Mouse (Mus musculus): ENCODE data around the gene Kcnj12. TPM values are rescaled to one million over a fixed set of nuclear protein-coding genes. Genes with fewer than 3 reads are reported as not detected.
A peak's percentile ranks its signal among the peaks of the same experiment; 100 is the strongest.

Kcnj12 gene
- polyA plus RNA-seq, 1 experiment from 2014 or later: 0.61 TPM

- no peak for ATAC-seq
- no peak for DNase-seq (ENCODE audit: low spot score)
- no peak for TF ChIP-seq EP300 (IDR thresholded peaks at IDR 0.05)
- TF ChIP-seq CTCF (IDR thresholded peaks at IDR 0.05): no peak
- Histone ChIP-seq H3K4me2 (replicated peaks; ENCODE audit: low read depth, low read length) (no peak overlapping the region), H3K4me3 (ENCODE audit: low read depth, low read length) (no peak overlapping the region), H3K9ac (replicated peaks; ENCODE audit: low read depth) (no peak overlapping the region), H3K9me3 (ENCODE audit: low read length) (no peaks in the 10 kb centered on the region), H3K27me3 (replicated peaks; ENCODE audit: insufficient read depth, low read length) (no peaks in the 10 kb centered on the region), H3K27ac (ENCODE audit: low read length) (no peak overlapping the region), H3K4me1 (ENCODE audit: insufficient read depth, low read depth, low read length) (no peaks in the 10 kb centered on the region), H3K36me3 (ENCODE audit: insufficient read depth, low read length) (no peaks in the 10 kb centered on the region)
- 68% methylated on average over 5 of the region's 5 CpGs for WGBS
Measured at GRCm38 (mm10) chr11:61004781-61005180, 17.6 kb upstream of the Kcnj12 start.

- Histone ChIP-seq H3K9me3 (ENCODE audit: low read length) (no peaks in the 10 kb centered on the region), H3K4me1 (ENCODE audit: insufficient read depth, low read depth, low read length) (no peaks in the 10 kb centered on the region), H3K27ac (ENCODE audit: low read length) (no peak overlapping the region), H3K4me2 (replicated peaks; ENCODE audit: low read depth, low read length) (no peak overlapping the region), H3K9ac (replicated peaks; ENCODE audit: low read depth) (no peak overlapping the region), H3K27me3 (replicated peaks; ENCODE audit: insufficient read depth, low read length) (no peaks in the 10 kb centered on the region), H3K36me3 (ENCODE audit: insufficient read depth, low read length) (no peaks in the 10 kb centered on the region), H3K4me3 (ENCODE audit: low read depth, low read length) (no peak overlapping the region)
- ATAC-seq (peak; percentile 35; the same call in 1 of the 2 replicates), DNase-seq (ENCODE audit: low spot score) (peak; percentile 19)
- 31% methylated on average over 6 of the region's 6 CpGs for WGBS
- TF ChIP-seq EP300 (IDR thresholded peaks at IDR 0.05) (no peak), CTCF (IDR thresholded peaks at IDR 0.05) (no peak)
Measured at GRCm38 (mm10) chr11:61005345-61005744, 17.0 kb upstream of the Kcnj12 start.

GRCm38 (mm10) chr11:61011736-61012294, 10.5 kb upstream of the Kcnj12 start:
- Histone ChIP-seq H3K4me2 (replicated peaks; ENCODE audit: low read depth, low read length) (no peak overlapping the region), H3K27ac (ENCODE audit: low read length) (no peak overlapping the region), H3K9me3 (ENCODE audit: low read length) (no peaks in the 10 kb centered on the region), H3K9ac (replicated peaks; ENCODE audit: low read depth) (no peak overlapping the region), H3K4me3 (ENCODE audit: low read depth, low read length) (no peak overlapping the region), H3K4me1 (ENCODE audit: insufficient read depth, low read depth, low read length) (no peaks in the 10 kb centered on the region), H3K36me3 (ENCODE audit: insufficient read depth, low read length) (no peaks in the 10 kb centered on the region), H3K27me3 (replicated peaks; ENCODE audit: insufficient read depth, low read length) (no peaks in the 10 kb centered on the region)
- 37% methylated on average over 9 of the region's 9 CpGs for whole genome bisulfite sequencing
- TF ChIP-seq EP300 (IDR thresholded peaks at IDR 0.05) (no peak), CTCF (IDR thresholded peaks at IDR 0.05) (no peak)
- DNase-seq (ENCODE audit: low spot score): peak; percentile 21
- ATAC-seq: peak; percentile 50

GRCm38 (mm10) chr11:61016866-61017398, 5.4 kb upstream of the Kcnj12 start:
- Histone ChIP-seq H3K9ac (replicated peaks; ENCODE audit: low read depth) (no peak overlapping the region), H3K36me3 (ENCODE audit: insufficient read depth, low read length) (no peaks in the 10 kb centered on the region), H3K4me2 (replicated peaks; ENCODE audit: low read depth, low read length) (no peak overlapping the region), H3K9me3 (ENCODE audit: low read length) (no peaks in the 10 kb centered on the region), H3K27ac (ENCODE audit: low read length) (no peak overlapping the region), H3K4me3 (ENCODE audit: low read depth, low read length) (no peak overlapping the region), H3K4me1 (ENCODE audit: insufficient read depth, low read depth, low read length) (no peaks in the 10 kb centered on the region), H3K27me3 (replicated peaks; ENCODE audit: insufficient read depth, low read length) (peaks cover 11% of the 10 kb centered on the region)
- TF ChIP-seq CTCF (IDR thresholded peaks at IDR 0.05) (no peak), EP300 (IDR thresholded peaks at IDR 0.05) (no peak)
- ATAC-seq (no peak), DNase-seq (ENCODE audit: low spot score) (no peak)
- 28% methylated on average over 8 of the region's 8 CpGs for WGBS

GRCm38 (mm10) chr11:61021129-61021528, 1.2 kb upstream of the Kcnj12 start:
- Histone ChIP-seq H3K4me3 (ENCODE audit: low read depth, low read length) (no peak overlapping the region), H3K27me3 (replicated peaks; ENCODE audit: insufficient read depth, low read length) (peaks cover 39% of the 10 kb centered on the region), H3K4me1 (ENCODE audit: insufficient read depth, low read depth, low read length) (no peaks in the 10 kb centered on the region), H3K9ac (replicated peaks; ENCODE audit: low read depth) (no peak overlapping the region), H3K27ac (ENCODE audit: low read length) (no peak overlapping the region), H3K9me3 (ENCODE audit: low read length) (no peaks in the 10 kb centered on the region), H3K4me2 (replicated peaks; ENCODE audit: low read depth, low read length) (no peak overlapping the region), H3K36me3 (ENCODE audit: insufficient read depth, low read length) (no peaks in the 10 kb centered on the region)
- no peak for ATAC-seq
- WGBS: 66% methylated on average over 5 of the region's 5 CpGs
- no peak for DNase-seq (ENCODE audit: low spot score)
- no peak for TF ChIP-seq CTCF (IDR thresholded peaks at IDR 0.05)
- no peak for TF ChIP-seq EP300 (IDR thresholded peaks at IDR 0.05)

GRCm38 (mm10) chr11:61021676-61022549, 451 bp upstream of the Kcnj12 start:
- WGBS: 3% methylated on average over 50 of the region's 68 CpGs
- TF ChIP-seq EP300 (IDR thresholded peaks at IDR 0.05): no peak
- no peak for TF ChIP-seq CTCF (IDR thresholded peaks at IDR 0.05)
- no peaks in the 10 kb centered on the region for H3K36me3 ChIP-seq (ENCODE audit: insufficient read depth, low read length)
- no peak for ATAC-seq
- H3K9me3 ChIP-seq (ENCODE audit: low read length): no peaks in the 10 kb centered on the region
- H3K27me3 ChIP-seq (replicated peaks; ENCODE audit: insufficient read depth, low read length): peaks cover 39% of the 10 kb centered on the region
- H3K4me3 ChIP-seq (ENCODE audit: low read depth, low read length): peak overlapping the region; percentile 38
- DNase-seq (ENCODE audit: low spot score): no peak
- peak overlapping the region; percentile 67 for H3K4me2 ChIP-seq (replicated peaks; ENCODE audit: low read depth, low read length)
- no peaks in the 10 kb centered on the region for H3K4me1 ChIP-seq (ENCODE audit: insufficient read depth, low read depth, low read length)
- H3K9ac ChIP-seq (replicated peaks; ENCODE audit: low read depth): no peak overlapping the region
- H3K27ac ChIP-seq (ENCODE audit: low read length): no peak overlapping the region
